Mouse (Mus musculus) stomach, embryonic 16.5 days (tissue): ENCODE data around the gene Zfp281. TPM values are rescaled to one million over a fixed set of nuclear protein-coding genes. Genes with fewer than 3 reads are reported as not detected.

Experiments
- ATAC-seq: fragments of 200-750 bp; cut with Nextera tagmentation; 2 replicates; pipeline ENCODE4 v1.8.0; 2017; ENCODE audit warnings: moderate number of reproducible peaks, moderate TSS enrichment; ENCODE audit not compliant: insufficient read depth, low FRiP score
- H3K27ac ChIP-seq: fragments of 300-500 bp; sonication (generic); 2 replicates; pipeline ENCODE4 v1.5.1; 2014; ENCODE audit warnings: low read length
- H3K27me3 ChIP-seq: fragments of 300-500 bp; sonication (generic); 2 replicates; pipeline ENCODE4 v1.6.1; 2014; ENCODE audit warnings: low read length, control low read depth, mixed read lengths; ENCODE audit not compliant: control insufficient read depth, insufficient read depth
- H3K36me3 ChIP-seq: fragments of 300-500 bp; sonication (generic); 2 replicates; pipeline ENCODE4 v1.6.1; 2014; ENCODE audit warnings: low read length; ENCODE audit not compliant: control insufficient read depth, insufficient read depth
- H3K4me1 ChIP-seq: fragments of 300-500 bp; sonication (generic); 2 replicates; pipeline ENCODE4 v1.6.1; 2014; ENCODE audit warnings: low read length, control low read depth, mixed read lengths; ENCODE audit not compliant: control insufficient read depth, insufficient read depth
- H3K4me2 ChIP-seq: fragments of 300-500 bp; sonication (generic); 2 replicates; pipeline ENCODE4 v1.6.1; 2014; ENCODE audit warnings: low read depth, low read length, mixed read lengths
- H3K4me3 ChIP-seq: fragments of 300-500 bp; sonication (generic); replicated peaks from 2 replicates; pipeline ENCODE4 v1.5.1; 2014; ENCODE audit warnings: mild to moderate bottlenecking, low read length
- H3K9ac ChIP-seq: fragments of 300-500 bp; sonication (generic); 2 replicates; pipeline ENCODE4 v1.6.1; 2014; ENCODE audit warnings: low read length
- H3K9me3 ChIP-seq: fragments of 300-500 bp; sonication (generic); replicated peaks from 2 replicates; pipeline ENCODE4 v1.6.1; 2016; ENCODE audit warnings: low read length, control low read depth; ENCODE audit not compliant: control insufficient read depth
- WGBS: fragments of 180-500 bp; shearing (Covaris S2); extraction: QIAGEN DNeasy Blood & Tissue Kit; methylation state at CpG from one replicate; pipeline ENCODE4 v1.1.7; 2014; 5-methylcytosine and 5-hydroxymethylcytosine counted together
- polyA plus RNA-seq: library from polyadenylated mRNA; unstranded; fragments of >200 nt; fragmentation: Nextera tagmentation; extraction: Ambion mirVana; gene quantifications from 2 replicates; pipeline ENCODE4 v1.2.1, GENCODE M21; 2015

Gene Zfp281
- 11.9 and 13.6 TPM in 2 replicates for polyA plus RNA-seq

DNA sequence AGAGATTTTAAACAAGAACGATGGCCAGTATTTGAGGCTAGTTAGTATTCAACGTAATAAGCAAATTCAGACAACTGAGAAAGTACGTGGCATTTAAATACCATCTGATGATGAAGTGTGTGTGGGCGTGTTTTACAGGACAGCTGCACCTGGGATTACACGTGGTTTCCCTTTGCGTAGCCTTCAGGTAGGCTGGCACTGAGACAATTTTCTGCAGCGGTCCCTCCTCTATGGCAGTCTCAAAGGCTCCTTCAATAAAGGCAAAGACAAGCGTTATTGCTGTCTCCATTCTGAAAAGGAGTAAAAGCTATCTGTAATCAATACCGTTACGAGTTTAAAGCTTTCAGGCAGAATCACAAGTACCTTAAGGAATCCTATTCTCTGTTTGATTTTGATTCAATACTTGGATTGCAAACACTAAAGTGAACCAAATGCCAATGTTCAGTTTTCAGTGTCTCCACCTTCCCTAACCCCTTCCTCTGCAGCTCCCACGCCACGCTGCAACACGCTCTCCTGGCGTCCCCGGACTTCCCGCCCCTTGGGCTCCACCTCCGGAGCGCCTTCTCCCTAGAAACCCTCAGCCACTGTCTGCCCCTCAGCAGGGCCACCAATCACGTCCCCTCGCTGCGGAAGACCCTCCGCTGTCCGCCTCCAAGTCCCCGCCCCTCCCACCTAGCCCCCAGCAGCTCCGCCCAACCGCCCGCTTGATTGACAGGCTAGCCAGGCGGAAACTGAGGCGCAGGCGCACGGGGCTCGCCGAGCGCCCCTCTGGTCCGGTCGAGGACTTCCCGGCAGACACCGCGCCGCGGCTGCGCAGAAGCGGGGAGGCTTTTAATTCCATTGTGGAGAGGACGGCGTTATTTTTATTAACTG, at the start of gene Zfp281:
Zfp281 (plus strand) TSS at position 756 of the 873 bp plus-strand sequence.
- H3K4me3 ChIP-seq = peak within 1 kb of the TSS; percentile 91
- H3K36me3 ChIP-seq = peaks cover 7% of the 10 kb centered on the region; the same call in 1 of the 2 replicates
- WGBS = 1% methylated on average over 45 of the region's 45 CpGs
- peak within 1 kb of the TSS; percentile 96 for H3K9ac ChIP-seq
- H3K9me3 ChIP-seq = no peaks in the 10 kb centered on the region
- H3K4me2 ChIP-seq = peak within 1 kb of the TSS; percentile 87
- peak; percentile 98 for ATAC-seq
- peak within 1 kb of the TSS; percentile 93 for H3K27ac ChIP-seq
- peaks cover 25% of the 10 kb centered on the region for H3K4me1 ChIP-seq
- H3K27me3 ChIP-seq = no peaks in the 10 kb centered on the region

DNA sequence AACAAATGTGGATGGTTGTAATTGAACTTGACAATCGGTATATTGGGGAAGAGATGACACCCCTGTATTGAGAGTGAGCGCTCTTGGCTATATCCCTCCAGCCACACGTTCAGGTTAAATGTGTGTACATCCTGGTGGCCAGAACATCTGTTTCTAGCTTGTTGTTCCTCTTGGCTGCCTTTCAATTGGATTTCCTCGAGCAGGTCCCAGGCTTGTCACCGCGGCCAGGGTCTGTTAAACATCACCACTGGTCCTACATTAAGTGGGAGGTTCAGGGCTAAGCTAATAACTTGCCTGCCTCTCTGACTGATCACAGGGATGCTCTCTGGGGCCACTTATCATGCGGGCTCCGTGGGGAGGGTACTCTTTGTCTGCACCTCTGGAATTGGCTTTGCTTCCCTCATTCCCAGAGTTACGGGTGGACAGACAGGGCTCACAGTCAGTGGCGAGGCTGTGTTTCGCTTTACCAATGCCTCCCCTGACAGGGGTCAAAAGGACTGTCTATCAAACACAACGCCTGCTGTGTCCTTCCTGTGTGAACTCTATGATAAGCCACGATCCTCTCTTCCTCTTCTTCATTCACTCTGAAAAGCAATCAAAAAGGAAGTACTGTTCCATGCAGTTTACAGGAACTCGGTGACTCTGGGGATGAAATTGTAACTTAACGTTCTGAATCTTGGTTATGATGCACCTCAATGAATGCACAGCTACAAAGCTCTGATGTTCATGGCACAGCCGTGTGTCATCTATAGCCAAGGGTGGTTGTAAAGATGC, 46.6 kb upstream of the Zfp281 start:
- H3K36me3 ChIP-seq = no peaks in the 10 kb centered on the region
- no peak overlapping the region for H3K9ac ChIP-seq
- H3K4me1 ChIP-seq = no peaks in the 10 kb centered on the region
- no peaks in the 10 kb centered on the region for H3K27me3 ChIP-seq
- no peak overlapping the region for H3K4me3 ChIP-seq
- no peak overlapping the region for H3K4me2 ChIP-seq
- peak; percentile 47; the same call in 1 of the 2 replicates for ATAC-seq
- H3K9me3 ChIP-seq = no peaks in the 10 kb centered on the region
- WGBS = 36% methylated on average over 16 of the region's 16 CpGs
- H3K27ac ChIP-seq = no peak overlapping the region

DNA sequence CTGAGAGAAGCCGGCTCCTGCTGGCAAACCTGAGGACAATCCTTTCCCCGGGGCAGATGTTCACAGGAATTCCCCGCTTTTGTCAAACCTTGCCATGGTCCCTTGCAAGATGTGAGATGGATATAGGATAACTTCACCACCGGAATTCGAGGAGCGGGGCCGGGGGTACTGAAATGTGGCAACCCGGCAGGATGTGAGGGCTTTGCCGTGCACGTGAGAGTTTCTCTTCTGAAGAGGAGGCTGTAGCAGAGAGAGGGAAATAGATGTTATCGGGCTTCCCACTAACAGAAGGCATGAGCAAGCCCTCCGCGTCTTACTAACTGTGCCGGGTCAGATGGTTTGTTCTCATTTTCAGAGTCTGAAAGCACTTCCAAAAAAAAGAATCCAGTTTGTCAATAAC, 45.3 kb upstream of the Zfp281 start:
- H3K36me3 ChIP-seq = no peaks in the 10 kb centered on the region
- ATAC-seq = no peak
- no peak overlapping the region for H3K27ac ChIP-seq
- WGBS = 74% methylated on average over 14 of the region's 14 CpGs
- H3K9me3 ChIP-seq = no peaks in the 10 kb centered on the region
- H3K4me3 ChIP-seq = no peak overlapping the region
- no peaks in the 10 kb centered on the region for H3K27me3 ChIP-seq
- H3K9ac ChIP-seq = no peak overlapping the region
- H3K4me1 ChIP-seq = no peaks in the 10 kb centered on the region
- H3K4me2 ChIP-seq = no peak overlapping the region

DNA sequence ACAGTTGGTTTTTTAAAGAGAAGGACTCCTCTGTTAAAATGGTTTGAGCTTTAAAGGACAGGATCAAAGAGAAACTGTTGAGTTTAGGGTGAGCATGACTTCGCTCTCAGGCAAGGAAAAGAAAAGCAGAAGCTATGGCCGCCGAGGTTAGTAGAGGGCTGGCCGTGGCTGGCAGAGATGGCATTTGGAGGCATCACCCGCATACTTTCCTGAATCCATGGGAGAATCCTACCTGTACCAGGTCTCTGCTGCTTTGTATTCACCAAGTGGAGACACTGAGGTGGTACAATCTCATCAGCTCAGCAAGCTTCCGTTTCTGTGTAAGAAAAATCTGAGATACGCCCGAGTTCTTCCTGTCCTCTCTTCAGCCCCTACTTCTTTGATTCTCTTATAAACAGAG, 44.4 kb upstream of the Zfp281 start:
- no peaks in the 10 kb centered on the region for H3K4me1 ChIP-seq
- ATAC-seq = no peak
- H3K27ac ChIP-seq = no peak overlapping the region
- H3K9me3 ChIP-seq = no peaks in the 10 kb centered on the region
- WGBS = 75% methylated on average over 8 of the region's 8 CpGs
- no peak overlapping the region for H3K4me3 ChIP-seq
- no peak overlapping the region for H3K9ac ChIP-seq
- H3K4me2 ChIP-seq = no peak overlapping the region
- no peaks in the 10 kb centered on the region for H3K36me3 ChIP-seq
- no peaks in the 10 kb centered on the region for H3K27me3 ChIP-seq

DNA sequence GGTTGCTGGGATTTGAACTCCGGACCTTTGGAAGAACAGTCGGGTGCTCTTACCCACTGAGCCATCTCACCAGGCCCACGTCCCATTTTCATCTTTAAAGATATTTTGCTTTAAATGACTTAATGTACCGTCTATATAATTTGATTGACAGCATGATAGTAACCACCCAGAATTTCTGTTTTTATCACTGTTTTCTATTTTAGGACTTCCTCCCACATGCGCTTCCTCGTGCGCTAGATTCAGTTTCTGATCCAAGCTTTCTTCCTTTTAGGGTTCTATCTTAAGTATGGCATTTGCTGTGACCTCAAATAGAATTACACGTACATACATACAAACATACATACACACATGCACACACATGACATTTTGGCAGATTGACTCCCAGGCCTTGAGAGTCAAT, 42.9 kb upstream of the Zfp281 start:
- Histone ChIP-seq H3K9me3 (no peaks in the 10 kb centered on the region), H3K4me3 (no peak overlapping the region), H3K27ac (no peak overlapping the region), H3K27me3 (no peaks in the 10 kb centered on the region), H3K36me3 (no peaks in the 10 kb centered on the region), H3K4me2 (no peak overlapping the region), H3K9ac (no peak overlapping the region), H3K4me1 (no peaks in the 10 kb centered on the region)
- WGBS = 85% methylated on average over 8 of the region's 8 CpGs
- ATAC-seq = no peak

DNA sequence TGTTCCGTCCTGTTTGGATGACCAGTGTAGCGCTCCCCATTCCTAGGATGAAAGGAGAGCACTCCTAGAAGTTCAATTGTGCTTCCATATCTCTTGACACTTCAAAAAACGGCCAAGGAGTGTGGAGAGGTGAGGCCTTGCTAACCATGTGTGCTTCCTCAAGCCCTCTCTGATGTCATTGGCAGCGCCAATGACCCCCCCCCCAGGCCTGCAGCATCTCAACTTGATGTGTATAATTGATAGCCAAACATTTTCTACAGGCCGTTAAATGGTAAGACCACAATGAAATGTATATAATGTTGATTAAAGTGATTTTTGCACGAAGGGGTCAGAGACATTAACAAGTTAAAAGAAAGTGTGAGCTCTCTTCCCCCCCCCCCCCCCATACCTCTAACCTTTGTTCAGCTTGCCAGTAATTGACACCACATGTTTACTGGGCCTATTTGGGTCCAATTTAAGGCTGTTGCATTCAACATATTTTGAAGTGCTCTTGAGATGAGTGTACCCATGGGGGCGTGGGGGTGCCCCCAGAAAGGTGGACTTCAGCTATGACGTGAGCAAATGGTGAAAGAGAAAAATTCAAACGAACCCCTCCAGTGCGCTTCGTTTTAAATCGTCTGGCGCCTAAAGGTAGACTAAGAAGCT, 36.8 kb upstream of the Zfp281 start:
- no peaks in the 10 kb centered on the region for H3K27me3 ChIP-seq
- 64% methylated on average over 13 of the region's 13 CpGs for WGBS
- H3K4me2 ChIP-seq = no peak overlapping the region
- no peak overlapping the region for H3K4me3 ChIP-seq
- no peak overlapping the region for H3K27ac ChIP-seq
- no peaks in the 10 kb centered on the region for H3K9me3 ChIP-seq
- no peak for ATAC-seq
- H3K4me1 ChIP-seq = 0 out of 2 replicates have a peak, but pooled peaks cover 8% of the 10 kb centered on the region
- H3K36me3 ChIP-seq = no peaks in the 10 kb centered on the region
- H3K9ac ChIP-seq = no peak overlapping the region

DNA sequence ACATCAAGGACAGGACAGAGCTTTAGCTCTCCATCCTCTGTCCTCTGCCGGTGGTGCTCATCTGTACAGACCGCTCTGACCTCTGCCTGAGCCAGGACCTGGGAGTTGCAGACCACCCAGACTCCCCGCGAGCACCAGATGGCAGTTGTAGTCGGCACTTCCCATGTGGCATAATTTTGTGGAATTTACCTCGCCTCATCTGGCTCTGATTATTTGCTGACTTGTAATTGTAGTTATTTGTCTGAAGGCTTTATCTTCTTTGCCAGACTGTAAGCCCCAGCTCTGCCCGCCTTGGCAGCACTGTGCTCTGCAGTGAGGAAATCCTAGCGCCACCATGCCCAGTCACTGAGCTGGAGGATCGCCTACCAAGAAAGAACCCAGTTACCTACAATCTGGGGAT, 35.8 kb upstream of the Zfp281 start:
- Histone ChIP-seq H3K9me3 (no peaks in the 10 kb centered on the region), H3K27ac (no peak overlapping the region), H3K36me3 (no peaks in the 10 kb centered on the region), H3K4me3 (no peak overlapping the region), H3K4me1 (0 out of 2 replicates have a peak, but pooled peaks cover 8% of the 10 kb centered on the region), H3K27me3 (no peaks in the 10 kb centered on the region), H3K4me2 (peak overlapping the region; percentile 44), H3K9ac (peak overlapping the region; percentile 43; the same call in 1 of the 2 replicates)
- WGBS = 17% methylated on average over 9 of the region's 9 CpGs
- no peak for ATAC-seq

DNA sequence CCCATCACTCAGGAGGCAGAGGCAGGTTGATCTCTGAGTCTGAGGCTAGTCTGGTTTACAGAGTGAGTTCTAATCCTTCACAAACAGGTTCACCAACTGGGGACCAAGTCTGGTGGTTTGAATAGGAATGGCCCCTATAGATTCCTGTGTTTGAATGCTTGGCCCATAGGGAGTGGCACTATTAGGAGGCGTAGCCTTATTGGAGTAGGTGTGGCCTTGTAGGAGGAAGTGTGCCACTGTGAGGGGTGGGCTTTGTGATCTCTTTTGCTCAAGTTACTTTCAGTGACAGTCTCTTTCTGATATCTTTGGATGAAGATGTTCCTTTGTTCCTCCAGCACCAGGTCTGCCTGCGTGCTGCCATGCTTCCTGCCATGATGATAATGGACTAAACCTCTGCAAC, 32.0 kb upstream of the Zfp281 start:
- WGBS = 95% methylated on average over 2 of the region's 2 CpGs
- no peaks in the 10 kb centered on the region for H3K27me3 ChIP-seq
- no peak overlapping the region for H3K9ac ChIP-seq
- H3K27ac ChIP-seq = no peak overlapping the region
- H3K4me3 ChIP-seq = no peak overlapping the region
- no peak for ATAC-seq
- H3K4me1 ChIP-seq = 0 out of 2 replicates have a peak, but pooled peaks cover 8% of the 10 kb centered on the region
- H3K4me2 ChIP-seq = no peak overlapping the region
- H3K36me3 ChIP-seq = no peaks in the 10 kb centered on the region
- no peaks in the 10 kb centered on the region for H3K9me3 ChIP-seq
